Mouse (Mus musculus) midbrain, embryonic 15.5 days (tissue): ENCODE data around the gene Slc39a7. TPM values are rescaled to one million over a fixed set of nuclear protein-coding genes. Genes with fewer than 3 reads are reported as not detected.
A peak's percentile ranks its signal among the peaks of the same experiment; 100 is the strongest.
"Not testable (repeated sequence)": the region's sequence is repeated elsewhere in the genome, so short reads cannot be mapped to it uniquely, and the experiment has no call there.

Source experiments
- ATAC-seq: fragments of 200-750 bp; cut with Nextera tagmentation; replicated peaks from 2 replicates; pipeline ENCODE4 v1.8.0; 2017; ENCODE audit warnings: moderate TSS enrichment
- H3K27ac ChIP-seq: fragments of 300-500 bp; sonication (generic); 2 replicates; pipeline ENCODE4 v1.5.1; 2015; ENCODE audit warnings: mild to moderate bottlenecking, inconsistent platforms
- H3K27me3 ChIP-seq: fragments of 300-500 bp; sonication (generic); replicated peaks from 2 replicates; pipeline ENCODE4 v1.6.1; 2015; ENCODE audit warnings: inconsistent platforms
- H3K36me3 ChIP-seq: fragments of 300-500 bp; sonication (generic); replicated peaks from 2 replicates; pipeline ENCODE4 v1.6.1; 2015; ENCODE audit warnings: inconsistent platforms
- H3K4me1 ChIP-seq: fragments of 300-500 bp; sonication (generic); 2 replicates; pipeline ENCODE4 v1.6.1; 2015; ENCODE audit warnings: inconsistent platforms
- H3K4me2 ChIP-seq: fragments of 300-500 bp; sonication (generic); 2 replicates; pipeline ENCODE4 v1.6.1; 2015; ENCODE audit warnings: inconsistent platforms, mild to moderate bottlenecking, moderate library complexity
- H3K4me3 ChIP-seq: fragments of 300-500 bp; sonication (generic); 2 replicates; pipeline ENCODE4 v1.5.1; 2015; ENCODE audit warnings: mild to moderate bottlenecking, inconsistent platforms
- H3K9ac ChIP-seq: fragments of 300-500 bp; sonication (generic); 2 replicates; pipeline ENCODE4 v1.6.1; 2015; ENCODE audit warnings: mild to moderate bottlenecking, inconsistent platforms
- H3K9me3 ChIP-seq: fragments of 300-500 bp; sonication (generic); 2 replicates; pipeline ENCODE4 v1.6.1; 2016; ENCODE audit warnings: inconsistent platforms
- WGBS: fragments of 180-500 bp; shearing (Covaris S2); methylation state at CpG from one replicate; pipeline ENCODE4 v1.1.7; 2015; ENCODE audit warnings: mixed read lengths; 5-methylcytosine and 5-hydroxymethylcytosine counted together
- polyA plus RNA-seq: library from polyadenylated mRNA; unstranded; fragments of >200 nt; fragmentation: Nextera tagmentation; extraction: Ambion mirVana; gene quantifications from 2 replicates; pipeline ENCODE4 v1.2.1, GENCODE M21; 2015

Gene Slc39a7
- polyA plus RNA-seq, 1 experiment from 2014 or later, result 178 TPM

DNA sequence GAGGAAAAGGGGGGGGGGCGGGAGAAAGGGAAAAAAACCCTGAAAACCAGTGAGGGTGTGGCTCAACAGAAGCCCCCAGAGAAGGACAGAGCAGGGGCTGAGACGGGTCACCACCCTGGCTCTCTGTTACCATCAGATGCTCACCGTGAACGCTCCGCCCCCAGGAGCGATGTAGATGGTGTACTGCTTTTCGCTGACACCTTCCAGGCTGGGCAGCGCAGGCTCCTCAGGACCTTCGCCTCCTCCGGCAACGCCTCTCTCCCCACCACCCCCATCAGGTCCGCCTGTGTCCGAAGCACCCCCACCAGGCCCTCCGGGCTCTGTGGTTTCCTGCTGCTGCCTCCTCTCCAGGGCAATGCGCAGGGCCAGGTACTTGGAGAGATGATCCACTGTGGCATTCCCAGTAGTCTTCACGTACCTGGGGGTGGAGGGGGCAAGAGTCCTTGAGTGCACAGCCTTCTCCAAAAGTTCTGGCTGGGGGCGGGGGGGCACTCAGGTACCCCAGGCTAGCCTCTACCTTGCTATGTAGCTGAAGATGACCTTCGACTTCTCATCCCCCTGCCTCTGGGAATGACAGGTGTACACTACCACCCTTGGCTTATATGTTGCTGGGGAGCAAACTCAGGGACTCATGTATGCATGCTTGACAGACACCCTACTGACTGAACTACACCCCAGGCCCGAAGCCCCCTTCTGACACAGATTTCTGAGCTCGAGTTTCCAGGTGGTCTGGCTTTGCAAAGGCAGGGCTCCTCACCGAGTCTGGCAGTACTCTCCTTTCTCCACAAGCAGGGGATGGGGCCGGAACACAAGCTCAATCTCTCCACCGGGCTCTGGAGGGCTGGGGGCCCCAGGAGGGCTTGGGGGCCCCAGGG lies 9.7 kb downstream of the Slc39a7 start:
- Histone ChIP-seq H3K9ac (no peak overlapping the region), H3K27ac (no peak overlapping the region), H3K4me3 (no peak overlapping the region), H3K9me3 (no peaks in the 10 kb centered on the region), H3K27me3 (no peaks in the 10 kb centered on the region), H3K4me2 (no peak overlapping the region), H3K36me3 (peaks cover 6% of the 10 kb centered on the region; the same call in 1 of the 2 replicates), H3K4me1 (peaks cover 32% of the 10 kb centered on the region)
- 96% methylated on average over 23 of the region's 23 CpGs for WGBS
- ATAC-seq, result no peak

DNA sequence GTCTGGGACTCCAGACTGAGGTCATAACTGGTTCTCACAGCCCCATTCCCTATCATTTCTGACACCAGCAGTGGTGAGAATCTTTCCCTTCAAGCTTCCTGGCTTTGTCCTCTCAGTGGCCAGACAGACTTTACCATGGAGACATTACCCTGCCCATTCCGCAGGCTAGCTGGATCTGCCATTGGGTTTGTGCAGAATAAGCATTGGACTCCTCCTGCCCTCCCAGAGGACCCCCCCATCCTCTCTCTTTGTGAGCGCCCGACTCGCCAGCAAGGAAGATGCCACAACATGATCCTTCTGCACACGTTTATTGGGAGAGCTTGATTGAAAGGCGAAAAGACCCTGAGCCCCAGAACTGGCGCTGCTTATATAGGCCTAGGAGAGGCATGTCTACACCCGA lies 18.0 kb downstream of the Slc39a7 start:
- Histone ChIP-seq H3K36me3 (no peaks in the 10 kb centered on the region), H3K4me3 (no peak overlapping the region), H3K27me3 (no peaks in the 10 kb centered on the region), H3K27ac (no peak overlapping the region), H3K9me3 (no peaks in the 10 kb centered on the region), H3K9ac (no peak overlapping the region), H3K4me2 (no peak overlapping the region), H3K4me1 (no peaks in the 10 kb centered on the region)
- 87% methylated on average over 8 of the region's 8 CpGs for WGBS
- ATAC-seq, result no peak

GRCm38 (mm10) chr17:34010156-34010555 lies 21.3 kb downstream of the Slc39a7 start:
- WGBS, result 71% methylated on average over 5 of the region's 5 CpGs

GRCm38 (mm10) chr17:34006570-34006969 lies 24.9 kb downstream of the Slc39a7 start:
- 62% methylated on average over 2 of the region's 2 CpGs for WGBS

More at GRCm38 (mm10) chr17:34010156-34010555, 21.3 kb downstream of the Slc39a7 start:
- no peak overlapping the region for H3K27ac ChIP-seq
- H3K36me3 ChIP-seq, result no peaks in the 10 kb centered on the region
- no peak overlapping the region for H3K4me2 ChIP-seq
- H3K4me3 ChIP-seq, result no peak overlapping the region
- H3K27me3 ChIP-seq, result no peaks in the 10 kb centered on the region
- ATAC-seq, result no peak
- no peaks in the 10 kb centered on the region for H3K9me3 ChIP-seq
- no peaks in the 10 kb centered on the region for H3K4me1 ChIP-seq
- H3K9ac ChIP-seq, result no peak overlapping the region

GRCm38 (mm10) chr17:34003426-34003825 lies 28.1 kb downstream of the Slc39a7 start:
- H3K4me3 ChIP-seq, result no peak overlapping the region
- peaks cover 13% of the 10 kb centered on the region for H3K4me1 ChIP-seq
- no peak overlapping the region for H3K9ac ChIP-seq
- 11% methylated on average over 5 of the region's 5 CpGs for WGBS
- H3K36me3 ChIP-seq, result no peaks in the 10 kb centered on the region
- ATAC-seq, result no peak
- H3K4me2 ChIP-seq, result no peak overlapping the region
- H3K9me3 ChIP-seq, result no peaks in the 10 kb centered on the region
- no peak overlapping the region for H3K27ac ChIP-seq
- H3K27me3 ChIP-seq, result peaks cover 27% of the 10 kb centered on the region

More at GRCm38 (mm10) chr17:34006570-34006969, 24.9 kb downstream of the Slc39a7 start:
- Histone ChIP-seq H3K4me3 (no peak overlapping the region), H3K4me2 (no peak overlapping the region), H3K9ac (no peak overlapping the region), H3K27ac (no peak overlapping the region), H3K27me3 (peaks cover 3% of the 10 kb centered on the region; the same call in 1 of the 2 replicates), H3K4me1 (no peaks in the 10 kb centered on the region), H3K9me3 (no peaks in the 10 kb centered on the region), H3K36me3 (no peaks in the 10 kb centered on the region)
- no peak for ATAC-seq

DNA sequence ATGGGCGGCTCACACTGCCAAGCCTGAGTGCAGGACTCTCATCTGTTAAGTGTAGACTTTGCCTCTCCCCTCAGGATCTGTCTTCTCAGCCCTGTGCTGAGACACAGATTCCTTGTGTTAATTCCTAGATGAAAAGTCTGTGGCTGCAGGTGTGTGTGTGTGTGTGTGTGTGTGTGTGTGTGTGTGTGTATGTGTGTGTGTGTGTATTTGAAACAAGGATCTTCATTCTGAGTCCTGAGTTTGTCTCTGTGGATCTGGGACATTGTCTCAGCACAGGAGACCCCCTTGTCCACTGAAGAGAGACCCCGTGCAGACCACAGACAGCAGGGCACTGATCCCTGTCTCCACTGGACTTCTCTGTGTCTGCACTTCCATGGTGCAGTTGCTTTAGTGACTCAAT lies 30.7 kb downstream of the Slc39a7 start:
- H3K4me2 ChIP-seq, result peak overlapping the region; percentile 98; the same call in 1 of the 2 replicates

DNA sequence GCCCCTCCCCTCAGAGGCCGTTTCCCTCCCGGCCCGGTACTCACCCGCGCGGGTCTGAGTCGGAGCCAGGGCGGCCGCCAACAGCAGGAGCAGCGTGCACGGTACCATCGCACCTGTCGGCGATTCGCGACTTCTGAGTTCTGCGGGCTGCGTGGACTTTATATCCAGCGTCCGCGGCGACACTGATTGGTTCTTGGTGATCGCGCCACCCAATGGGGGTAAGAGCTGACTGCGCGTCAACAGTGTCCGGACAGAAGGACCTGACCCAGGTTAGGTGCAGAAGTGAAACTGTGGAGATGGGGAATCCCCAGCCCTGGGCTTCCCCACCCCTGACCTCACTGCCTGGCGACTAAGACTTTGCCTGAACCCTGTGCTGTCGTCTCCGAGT lies 31.3 kb downstream of the Slc39a7 start, which contains the start of gene H2-K1:
Gene H2-K1 (minus strand): TSS at position 198 of the 388 bp plus-strand sequence.
- H3K4me1 ChIP-seq, result peaks cover 13% of the 10 kb centered on the region
- no peaks in the 10 kb centered on the region for H3K36me3 ChIP-seq
- H3K9me3 ChIP-seq, result no peaks in the 10 kb centered on the region
- H3K9ac ChIP-seq, result peak within 1 kb of the TSS; percentile 56
- H3K4me3 ChIP-seq, result peak within 1 kb of the TSS; percentile 50
- peak within 1 kb of the TSS; percentile 98 for H3K4me2 ChIP-seq
- H3K27me3 ChIP-seq, result peaks cover 33% of the 10 kb centered on the region
- H3K27ac ChIP-seq, result no peak within 1 kb of the TSS
- peak; percentile 70; the same call in 1 of the 2 replicates for ATAC-seq
- WGBS, result under 1% methylated on average over 26 of the region's 30 CpGs

More for the DNA sequence above, 30.7 kb downstream of the Slc39a7 start:
- not testable (repeated sequence) for H3K9ac ChIP-seq, H3K4me3 ChIP-seq, H3K9me3 ChIP-seq, H3K36me3 ChIP-seq, ATAC-seq, H3K27ac ChIP-seq
- Histone ChIP-seq H3K27me3 (peaks cover 33% of the 10 kb centered on the region), H3K4me1 (peaks cover 13% of the 10 kb centered on the region)
- 59% methylated on average over 2 of the region's 2 CpGs for WGBS

DNA sequence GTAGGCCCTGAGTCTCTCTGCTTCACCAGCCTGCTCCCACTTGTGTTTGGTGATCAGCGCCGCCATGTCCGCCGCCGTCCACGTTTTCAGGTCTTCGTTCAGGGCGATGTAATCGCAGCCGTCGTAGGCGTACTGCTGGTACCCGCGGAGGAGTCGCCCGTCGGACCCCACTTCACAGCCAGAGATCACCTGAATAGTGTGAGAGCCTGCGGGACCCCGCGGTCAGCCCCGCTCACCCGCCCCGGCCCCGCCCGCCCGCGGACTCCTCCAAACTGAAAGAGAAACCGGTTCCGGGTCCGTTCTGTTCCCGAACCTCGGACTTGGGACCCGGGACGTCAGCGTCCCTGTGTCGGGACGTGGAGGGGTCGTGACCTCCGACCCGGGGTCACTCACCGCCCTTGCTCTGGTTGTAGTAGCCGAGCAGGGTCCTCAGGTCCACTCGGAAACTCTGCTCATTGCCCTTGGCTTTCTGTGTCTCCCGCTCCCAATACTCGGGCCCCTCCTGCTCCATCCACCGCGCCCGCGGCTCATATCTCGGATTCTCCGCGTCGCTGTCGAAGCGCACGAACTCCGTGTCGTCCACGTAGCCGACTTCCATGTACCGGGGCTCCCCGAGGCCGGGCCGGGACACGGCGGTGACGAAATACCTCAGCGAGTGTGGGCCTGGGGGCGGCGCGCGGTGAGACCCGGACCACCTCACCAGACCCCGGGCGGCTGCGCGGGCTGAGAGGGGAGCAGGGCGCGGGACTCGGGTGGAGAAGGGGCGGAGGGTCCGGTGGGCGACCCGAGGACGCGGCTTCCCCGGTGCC lies 31.9 kb downstream of the Slc39a7 start:
- Histone ChIP-seq H3K27ac (no peak overlapping the region), H3K4me1 (peaks cover 13% of the 10 kb centered on the region), H3K27me3 (peaks cover 33% of the 10 kb centered on the region), H3K4me2 (peak overlapping the region; percentile 98), H3K9me3 (no peaks in the 10 kb centered on the region), H3K36me3 (no peaks in the 10 kb centered on the region), H3K4me3 (peak overlapping the region; percentile 50), H3K9ac (peak overlapping the region; percentile 56)
- peak; percentile 17; the same call in 1 of the 2 replicates for ATAC-seq
- 2% methylated on average over 85 of the region's 87 CpGs for WGBS

DNA sequence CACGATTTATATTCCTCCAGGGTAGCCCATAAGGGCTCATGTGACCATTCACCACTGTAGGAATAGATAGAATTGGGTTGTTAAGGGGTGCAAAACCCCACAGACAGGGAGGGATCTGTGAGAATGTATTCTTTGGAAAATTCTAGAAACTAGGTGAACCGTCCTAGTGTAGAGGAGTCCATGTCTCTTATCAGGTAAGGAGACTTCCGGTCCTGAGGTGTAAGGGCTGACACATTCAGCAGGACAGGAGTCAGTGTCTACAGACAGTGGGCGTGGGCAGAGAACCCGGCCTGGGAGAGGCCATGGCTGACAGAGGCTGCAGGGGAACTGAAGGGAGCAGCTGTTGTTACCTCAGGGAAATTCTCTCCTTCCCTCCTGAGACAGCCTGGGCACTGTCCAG lies 32.8 kb downstream of the Slc39a7 start:
- Histone ChIP-seq H3K4me1 (peaks cover 13% of the 10 kb centered on the region), H3K27me3 (peaks cover 33% of the 10 kb centered on the region)
- not testable (repeated sequence) for H3K36me3 ChIP-seq, H3K9ac ChIP-seq, H3K4me2 ChIP-seq, H3K27ac ChIP-seq, H3K4me3 ChIP-seq, H3K9me3 ChIP-seq, ATAC-seq
- 63% methylated on average over 5 of the region's 5 CpGs for WGBS

DNA sequence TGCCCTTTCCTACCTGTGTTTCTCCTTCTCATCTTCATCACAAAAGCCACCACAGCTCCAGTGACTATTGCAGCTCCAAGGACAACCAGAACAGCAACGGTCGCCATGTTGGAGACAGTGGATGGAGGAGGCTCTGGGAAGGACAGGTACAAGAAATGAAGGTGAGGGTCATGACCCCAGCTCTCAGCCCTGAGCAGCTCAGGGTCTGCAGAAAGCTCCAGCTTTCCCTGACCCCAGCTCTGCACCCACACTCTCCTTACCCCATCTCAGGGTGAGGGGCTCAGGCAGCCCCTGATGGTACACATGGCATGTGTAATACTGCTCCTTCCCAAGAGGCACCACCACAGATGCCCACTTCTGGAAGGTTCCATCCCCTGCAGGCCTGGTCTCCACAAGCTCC lies 34.5 kb downstream of the Slc39a7 start:
- not testable (repeated sequence) for H3K36me3 ChIP-seq, H3K4me3 ChIP-seq, H3K9ac ChIP-seq, H3K9me3 ChIP-seq, H3K4me2 ChIP-seq, ATAC-seq, H3K27ac ChIP-seq
- Histone ChIP-seq H3K4me1 (peaks cover 13% of the 10 kb centered on the region), H3K27me3 (peaks cover 33% of the 10 kb centered on the region)
- WGBS, result 83% methylated on average over 2 of the region's 2 CpGs

- H3K27me3 ChIP-seq, result peaks cover 25% of the 10 kb centered on the region
- no peak overlapping the region for H3K9ac ChIP-seq
- 73% methylated on average over 3 of the region's 3 CpGs for WGBS
- no peak overlapping the region for H3K27ac ChIP-seq
- H3K9me3 ChIP-seq, result no peaks in the 10 kb centered on the region
- H3K4me1 ChIP-seq, result peaks cover 13% of the 10 kb centered on the region
- no peak overlapping the region for H3K4me3 ChIP-seq
- ATAC-seq, result no peak
- H3K36me3 ChIP-seq, result no peaks in the 10 kb centered on the region
- H3K4me2 ChIP-seq, result no peak overlapping the region
Measured at GRCm38 (mm10) chr17:33995651-33996050, 35.8 kb downstream of the Slc39a7 start.

- H3K4me3 ChIP-seq, result no peak overlapping the region
- H3K4me2 ChIP-seq, result no peak overlapping the region
- no peaks in the 10 kb centered on the region for H3K9me3 ChIP-seq
- no peak overlapping the region for H3K27ac ChIP-seq
- H3K27me3 ChIP-seq, result peaks cover 18% of the 10 kb centered on the region
- H3K4me1 ChIP-seq, result peaks cover 7% of the 10 kb centered on the region
- H3K9ac ChIP-seq, result no peak overlapping the region
- H3K36me3 ChIP-seq, result no peaks in the 10 kb centered on the region
- no peak for ATAC-seq
- 92% methylated on average over 8 of the region's 8 CpGs for WGBS
Measured at GRCm38 (mm10) chr17:33994959-33995358, 36.5 kb downstream of the Slc39a7 start.
